Mouse (Mus musculus) spleen, postnatal 14 days (tissue): ENCODE data around the gene Hist2h2be.
"Not testable (repeated sequence)": the region's sequence is repeated elsewhere in the genome, so short reads cannot be mapped to it uniquely, and the experiment has no call there.

Experiments
- DNase-seq, 2 experiments: peaks; one replicate each; pipeline ENCODE4 v3.0.0; 2021 to 2022; ENCODE audit warnings: low spot score in 2 of 2

Hist2h2be gene

DNA sequence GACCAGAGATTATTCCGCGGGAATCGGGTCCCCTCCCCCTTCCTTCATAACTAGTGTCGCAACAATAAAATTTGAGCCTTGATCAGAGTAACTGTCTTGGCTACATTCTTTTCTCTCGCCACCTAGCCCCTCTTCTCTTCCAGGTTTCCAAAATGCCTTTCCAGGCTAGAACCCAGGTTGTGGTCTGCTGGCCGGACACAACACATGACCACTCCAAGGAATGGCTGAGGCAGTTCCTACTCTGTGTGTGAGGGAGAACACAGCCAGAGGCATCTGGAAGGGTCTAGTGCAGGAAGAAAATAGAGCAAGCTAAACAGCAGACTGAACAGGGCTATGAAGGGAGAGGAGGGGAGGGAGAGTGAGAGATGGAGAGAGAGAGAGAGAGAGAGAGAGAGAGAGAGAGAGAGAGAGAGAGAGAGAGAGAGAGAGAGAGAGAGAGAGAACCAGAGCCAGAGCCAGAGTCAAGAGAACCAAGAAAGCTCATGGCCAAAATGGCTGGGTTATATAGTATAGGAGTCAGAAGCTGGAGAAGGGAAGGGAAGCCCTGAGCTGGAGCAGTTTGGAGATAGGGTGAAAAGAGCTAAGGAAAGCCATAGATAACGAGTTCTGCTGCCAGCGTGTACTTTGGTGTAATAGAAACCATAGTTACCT lies 22.2 kb upstream of the Hist2h2be start:
- not testable (repeated sequence) for DNase-seq

DNA sequence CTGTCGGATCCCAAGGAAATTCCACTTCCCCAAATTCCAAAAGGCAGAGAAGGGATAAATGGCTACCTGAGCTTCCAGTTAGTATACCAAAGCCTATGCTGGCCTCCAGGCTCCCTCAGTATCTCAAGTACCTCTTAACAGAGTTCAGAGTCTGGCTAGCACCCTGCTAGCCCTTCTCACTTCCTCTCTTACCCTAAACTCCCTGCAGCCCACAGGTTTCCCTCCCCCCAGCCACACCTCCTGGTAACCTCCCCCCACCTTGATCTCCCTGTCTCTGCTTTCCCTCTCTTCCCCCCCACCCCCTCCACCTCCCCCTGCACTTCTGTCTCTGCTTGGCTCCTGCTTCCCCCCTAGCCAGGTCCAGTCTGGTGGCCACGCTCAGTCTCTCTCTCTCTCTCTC lies 21.2 kb upstream of the Hist2h2be start:
- DNase-seq = no peak

- no peak for DNase-seq
Measured at GRCm38 (mm10) chr3:96207819-96208218, 13.1 kb upstream of the Hist2h2be start.

GRCm38 (mm10) chr3:96209242-96209641 lies 11.7 kb upstream of the Hist2h2be start:
- DNase-seq = no peak

GRCm38 (mm10) chr3:96219191-96219641 lies 1.7 kb upstream of the Hist2h2be start:
- peak in 1 of 2 experiments; percentile 37 for DNase-seq

DNA sequence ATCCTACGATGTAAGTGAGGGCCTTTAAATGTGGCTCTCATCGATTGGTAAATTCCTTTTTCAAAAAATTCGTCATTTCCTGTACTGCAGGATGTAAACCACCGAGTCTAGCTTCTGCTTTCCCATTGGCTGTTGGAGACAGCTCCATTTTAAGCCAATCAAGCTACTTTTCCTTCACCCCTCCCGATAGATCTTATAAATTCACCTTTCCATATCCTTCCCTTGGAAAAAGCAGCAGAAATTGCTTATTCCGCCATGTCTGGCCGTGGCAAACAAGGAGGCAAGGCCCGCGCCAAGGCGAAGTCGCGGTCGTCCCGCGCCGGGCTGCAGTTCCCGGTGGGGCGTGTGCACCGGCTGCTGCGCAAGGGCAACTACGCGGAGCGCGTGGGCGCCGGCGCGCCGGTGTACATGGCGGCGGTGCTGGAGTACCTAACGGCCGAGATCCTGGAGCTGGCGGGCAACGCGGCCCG lies 1.2 kb upstream of the Hist2h2be start, which contains the start of the genes Bola1 and Hist2h2ab:
Gene Bola1 (minus strand): TSS at position 49 of the 470 bp plus-strand sequence.
Gene Hist2h2ab (plus strand): TSS at position 205 of the 470 bp plus-strand sequence.
- peak; percentile 64 to 72 for DNase-seq

DNA sequence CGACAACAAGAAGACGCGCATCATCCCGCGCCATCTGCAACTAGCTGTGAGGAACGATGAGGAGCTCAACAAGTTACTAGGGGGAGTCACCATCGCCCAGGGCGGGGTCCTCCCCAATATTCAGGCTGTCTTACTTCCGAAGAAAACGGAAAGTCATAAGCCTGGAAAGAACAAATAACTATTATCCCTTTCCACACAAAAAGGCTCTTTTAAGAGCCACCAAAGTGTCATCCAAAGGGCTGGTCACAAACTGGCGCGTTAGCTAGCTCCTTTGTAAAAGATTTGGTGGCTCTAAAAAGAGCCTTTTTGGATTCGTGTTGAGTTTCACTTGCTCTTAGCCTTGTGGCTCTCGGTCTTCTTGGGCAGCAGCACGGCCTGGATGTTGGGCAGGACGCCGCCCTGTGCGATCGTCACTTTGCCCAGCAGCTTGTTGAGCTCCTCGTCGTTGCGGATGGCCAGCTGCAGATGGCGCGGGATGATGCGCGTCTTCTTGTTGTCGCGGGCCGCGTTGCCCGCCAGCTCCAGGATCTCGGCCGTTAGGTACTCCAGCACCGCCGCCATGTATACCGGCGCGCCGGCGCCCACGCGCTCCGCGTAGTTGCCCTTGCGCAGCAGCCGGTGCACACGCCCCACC lies 671 bp upstream of the Hist2h2be start:
- DNase-seq = not testable (repeated sequence)

GRCm38 (mm10) chr3:96221640-96222038 lies 720 bp downstream of the Hist2h2be start:
- peak; percentile 18 to 28 for DNase-seq

DNA sequence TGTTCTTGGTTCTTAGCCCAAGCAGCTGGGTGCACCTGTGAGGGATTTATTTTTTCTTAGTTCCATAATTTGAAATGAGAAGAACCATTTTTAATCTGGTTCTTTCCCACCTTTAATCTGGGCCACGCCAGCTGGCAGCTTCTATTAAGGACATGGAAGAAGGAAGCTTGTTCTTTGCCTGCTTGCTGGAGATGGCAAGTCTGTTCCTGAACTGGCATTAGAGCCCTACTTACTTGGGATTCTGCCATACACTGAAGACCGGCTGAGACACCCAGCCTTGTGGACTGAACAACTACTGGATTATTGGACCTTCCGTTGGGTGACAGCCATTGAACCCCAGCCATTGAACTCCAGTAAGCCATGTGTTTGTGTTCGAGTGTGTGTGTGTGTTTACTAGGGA lies 1.9 kb downstream of the Hist2h2be start:
- no peak for DNase-seq

- DNase-seq = no peak
Measured at GRCm38 (mm10) chr3:96225421-96225820, 4.5 kb downstream of the Hist2h2be start.

GRCm38 (mm10) chr3:96226695-96227648 lies 6.1 kb downstream of the Hist2h2be start:
- no peak for DNase-seq

DNA sequence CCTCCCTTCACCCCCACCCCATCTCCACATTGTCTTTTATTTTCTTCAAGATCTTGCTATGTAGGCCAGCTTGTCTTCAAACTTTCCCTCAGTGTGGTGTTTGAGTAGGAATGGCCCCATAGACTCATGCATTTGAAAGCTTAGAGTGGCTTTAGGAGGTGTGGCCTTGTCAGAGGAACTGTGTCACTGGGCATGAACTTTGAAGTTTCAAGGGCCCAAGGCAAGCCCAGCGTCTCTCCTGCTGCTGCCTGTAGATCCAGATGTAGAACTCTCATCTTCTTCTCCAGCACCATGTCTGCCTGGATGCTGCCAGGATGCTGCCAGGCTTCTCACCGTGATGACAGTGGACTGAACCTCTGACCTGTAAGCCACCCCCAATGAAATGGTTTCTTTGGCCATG lies 7.9 kb downstream of the Hist2h2be start:
- no peak for DNase-seq

GRCm38 (mm10) chr3:96230404-96230803 lies 9.5 kb downstream of the Hist2h2be start:
- DNase-seq = no peak

- DNase-seq = no peak
Measured at GRCm38 (mm10) chr3:96230910-96231757, 10.2 kb downstream of the Hist2h2be start.

DNA sequence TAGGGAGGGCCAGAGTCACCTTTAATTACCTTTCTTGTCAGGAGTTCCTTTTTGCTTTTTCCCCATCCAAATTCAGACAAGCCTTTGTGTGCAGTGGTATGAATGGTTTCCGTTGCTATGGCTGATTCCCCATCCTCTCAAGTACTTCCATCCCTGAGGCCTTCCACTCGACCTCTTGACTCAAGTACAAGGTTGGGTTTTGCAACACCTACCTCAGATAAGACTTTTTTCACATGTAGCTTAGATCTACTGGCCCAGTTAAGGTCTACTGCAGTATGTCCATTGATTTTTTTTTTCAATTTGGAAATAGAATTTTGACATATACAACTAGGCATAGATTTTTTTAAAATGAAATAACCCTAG lies 10.8 kb downstream of the Hist2h2be start:
- no peak for DNase-seq

- no peak for DNase-seq
Measured at GRCm38 (mm10) chr3:96234914-96235313, 14.0 kb downstream of the Hist2h2be start.

- DNase-seq = no peak
Measured at GRCm38 (mm10) chr3:96235836-96236235, 14.9 kb downstream of the Hist2h2be start.

DNA sequence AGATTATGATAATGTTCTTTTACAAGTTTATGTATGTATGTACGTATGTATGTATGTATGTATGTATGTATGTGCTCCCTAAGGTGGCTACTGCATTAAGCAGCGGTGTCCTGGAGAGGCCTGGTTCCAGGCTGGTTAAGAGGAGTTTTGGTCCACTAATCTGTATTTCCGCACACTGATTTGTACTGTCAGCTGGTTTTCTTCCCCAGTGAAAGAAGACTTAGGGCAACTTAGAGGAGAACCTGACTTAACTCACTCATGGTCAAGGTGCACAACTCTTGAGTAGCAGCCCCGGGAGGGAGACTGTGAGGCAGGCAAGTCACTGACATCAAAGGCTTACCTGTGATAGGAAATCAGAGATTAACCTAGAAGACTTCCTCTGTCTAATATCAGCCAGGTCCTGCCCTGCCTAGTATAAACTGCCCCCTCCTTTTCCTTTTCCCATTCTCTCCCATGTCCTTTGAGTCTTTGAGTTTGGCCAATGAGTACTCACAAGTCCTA lies 16.0 kb downstream of the Hist2h2be start:
- no peak for DNase-seq

- no peak for DNase-seq
Measured at GRCm38 (mm10) chr3:96237335-96237903, 16.5 kb downstream of the Hist2h2be start.

- DNase-seq = no peak
Measured at GRCm38 (mm10) chr3:96237904-96238511, 17.1 kb downstream of the Hist2h2be start.
